Mouse (Mus musculus): ENCODE results near the gene D5Ertd579e.

DNA sequence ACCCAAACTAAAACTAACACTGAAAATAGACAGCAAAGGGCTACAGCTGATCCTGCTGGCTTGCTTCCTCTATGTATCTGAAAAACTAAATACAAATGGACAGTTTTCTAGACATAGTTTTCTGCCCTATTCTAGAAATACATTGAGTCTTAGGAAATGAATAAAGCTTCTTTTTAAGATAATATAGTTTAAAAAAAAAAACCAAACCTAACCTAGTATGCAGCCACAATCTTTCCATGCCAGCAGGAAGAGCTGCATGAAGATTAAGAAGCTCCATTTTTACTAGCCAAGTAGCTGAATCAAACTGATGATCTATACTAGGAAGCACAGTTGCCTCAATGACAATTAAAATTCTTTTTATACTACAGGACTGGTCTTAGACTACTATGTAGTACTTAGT lies 14.6 kb downstream of the D5Ertd579e start:
- TF ChIP-seq POLR2A (IDR thresholded peaks at IDR 0.05; ENCODE audit: insufficient read depth, low read depth, low read length) (no peak), CTCF (IDR thresholded peaks at IDR 0.05; ENCODE audit: insufficient read depth, low read depth, low read length) (no peak)
